Mouse (Mus musculus) adipocyte (in vitro differentiated cells): ENCODE measurements around the gene Banf2.

ENCODE experiments used
- DNase-seq: peaks from one replicate; pipeline ENCODE4 v3.0.0-alpha.2; 2016; ENCODE audit warnings: low spot score

Gene Banf2

GRCm38 (mm10) chr2:144025361-144025760 is 7.5 kb upstream of the Banf2 start:
- DNase-seq = no peak

DNA sequence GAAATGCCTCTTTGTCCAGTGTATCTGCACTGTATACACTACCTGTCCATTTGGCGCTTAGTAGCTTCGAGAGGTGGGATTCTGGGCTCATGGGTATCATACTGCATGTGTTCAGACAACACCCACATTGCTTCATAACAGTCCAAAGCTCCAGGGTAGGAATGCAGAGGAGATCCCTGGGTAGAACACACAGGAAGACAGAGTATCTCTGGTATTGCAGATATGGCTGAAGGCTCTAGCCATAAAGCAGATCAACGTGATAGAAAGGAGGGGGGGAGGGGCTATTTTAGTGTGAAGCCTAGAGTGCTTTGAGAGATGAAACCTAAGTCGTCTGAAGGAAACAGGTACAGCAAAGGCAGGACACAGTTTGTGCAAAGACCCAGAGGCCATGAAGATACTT is 6.4 kb upstream of the Banf2 start:
- no peak for DNase-seq

DNA sequence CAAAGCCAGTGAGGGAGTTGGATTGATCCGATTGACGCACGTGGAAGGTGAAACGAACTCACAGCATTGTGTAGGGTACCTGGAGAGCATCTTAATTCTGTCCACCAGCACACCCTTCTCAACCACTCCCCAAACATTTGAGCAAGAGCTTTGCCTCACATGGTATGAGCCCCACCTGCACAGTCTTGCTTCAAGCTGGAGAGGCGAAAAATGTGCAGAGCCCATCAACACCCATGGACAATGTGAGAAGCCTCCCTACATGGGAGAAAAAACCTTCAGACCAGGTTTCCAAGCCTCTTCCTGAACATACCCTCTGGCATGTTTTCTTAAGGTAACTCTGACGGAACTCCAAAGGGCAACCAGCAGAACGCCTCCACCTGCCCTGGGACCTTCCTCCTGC is 2.1 kb upstream of the Banf2 start:
- no peak for DNase-seq

- DNase-seq = peak; percentile 90
Measured at GRCm38 (mm10) chr2:144044726-144045125, 11.9 kb downstream of the Banf2 start.

DNA sequence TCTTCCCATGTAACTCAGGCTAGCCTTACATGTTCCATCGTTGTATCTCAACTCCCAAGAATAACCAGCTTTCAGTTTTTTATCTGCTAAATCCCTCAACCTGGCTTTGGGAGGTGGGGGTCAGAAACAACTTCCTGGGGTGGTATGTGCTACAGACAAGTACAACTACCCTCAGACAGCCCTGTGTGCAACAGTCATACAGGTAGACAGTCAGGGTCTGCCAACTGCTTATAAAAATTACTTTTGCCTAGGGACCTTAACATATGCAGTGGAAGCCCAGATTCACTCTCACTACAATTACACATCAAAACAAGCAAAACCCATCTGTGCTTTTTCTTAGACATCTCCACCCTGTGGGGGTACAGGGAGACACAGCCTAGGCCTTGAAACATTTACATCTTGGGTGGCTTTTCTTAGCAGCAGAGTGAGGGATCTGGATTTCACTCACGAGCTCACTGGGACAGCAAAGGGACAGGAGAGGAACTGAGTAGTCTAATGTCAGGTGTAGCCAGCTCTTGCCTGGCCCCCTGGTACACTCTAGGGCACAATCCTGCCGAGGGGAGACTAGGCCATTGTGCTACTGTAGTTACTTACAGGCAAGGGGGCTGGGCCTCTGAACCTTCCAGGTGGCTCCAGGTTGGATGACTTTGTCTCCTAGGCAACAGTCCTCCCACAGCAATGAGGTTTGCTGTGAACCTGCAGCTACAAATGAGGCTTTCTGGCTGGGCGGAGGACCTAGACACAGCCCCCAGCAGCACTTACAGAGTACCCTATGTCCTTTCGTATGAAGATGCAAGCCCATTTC is 13.1 kb downstream of the Banf2 start:
- no peak for DNase-seq

GRCm38 (mm10) chr2:144046916-144047315 is 14.1 kb downstream of the Banf2 start:
- no peak for DNase-seq

DNA sequence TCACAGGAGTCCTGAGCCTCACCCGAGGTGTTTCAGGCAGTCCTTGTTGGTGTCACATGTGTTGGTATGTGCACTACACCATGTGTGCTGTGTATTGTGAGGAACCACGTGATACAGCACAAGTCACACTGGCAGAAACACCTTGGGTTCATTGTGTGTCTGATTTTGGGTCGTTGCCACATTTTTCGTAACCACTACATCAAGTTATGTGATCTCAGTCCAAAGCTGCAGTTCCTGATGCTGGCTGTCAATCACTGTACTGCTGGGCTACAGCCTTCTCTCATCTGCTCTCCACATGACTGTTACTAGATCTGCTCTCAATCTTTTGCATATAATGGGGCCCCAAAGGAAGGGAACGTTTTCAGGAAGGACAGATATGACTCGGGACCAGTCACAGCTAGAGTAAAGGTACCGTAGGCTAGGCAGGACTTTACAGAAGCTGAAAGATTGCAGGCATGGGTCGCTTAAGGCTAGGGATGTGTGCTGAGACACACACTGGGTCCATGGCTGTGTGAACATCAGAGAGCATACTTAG is 17.4 kb downstream of the Banf2 start:
- DNase-seq = peak; percentile 26

- no peak for DNase-seq
Measured at GRCm38 (mm10) chr2:144050861-144051260, 18.0 kb downstream of the Banf2 start.

DNA sequence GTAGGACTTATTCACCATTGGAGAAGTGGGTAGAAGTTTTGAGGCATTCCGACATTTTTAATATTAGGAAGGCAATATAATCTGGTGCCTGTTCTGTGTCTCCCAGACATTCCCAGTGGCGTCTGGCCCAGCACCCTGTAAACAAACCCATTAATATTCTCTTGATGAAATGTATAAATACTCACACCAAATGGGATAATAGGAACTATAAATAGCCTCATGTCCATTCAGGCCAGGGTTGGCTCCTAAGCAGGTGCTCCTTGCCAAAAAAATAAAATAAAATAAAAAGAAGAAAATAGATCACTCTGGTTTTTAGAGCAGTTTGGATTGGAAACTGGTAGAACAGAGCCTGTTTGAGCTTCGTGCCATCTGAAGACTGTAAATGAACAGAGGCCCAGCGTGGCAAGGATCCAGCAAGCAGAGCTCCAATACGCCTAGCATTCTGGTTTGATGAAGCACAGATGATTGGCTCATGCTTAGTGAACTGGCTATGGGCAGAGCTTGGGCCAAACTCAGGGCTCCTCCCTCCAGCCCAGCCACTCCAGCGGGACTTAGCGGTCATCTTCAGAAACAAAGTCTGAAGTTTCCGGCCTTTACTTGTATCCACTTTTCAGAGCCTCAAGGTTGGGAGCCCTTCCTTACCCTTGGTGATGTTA is 19.7 kb downstream of the Banf2 start:
- DNase-seq = peak; percentile 64

GRCm38 (mm10) chr2:144057735-144058134 is 24.9 kb downstream of the Banf2 start:
- DNase-seq = no peak

- DNase-seq = no peak
Measured at GRCm38 (mm10) chr2:144061701-144062100, 28.8 kb downstream of the Banf2 start.

- no peak for DNase-seq
Measured at GRCm38 (mm10) chr2:144065499-144065898, 32.6 kb downstream of the Banf2 start.

DNA sequence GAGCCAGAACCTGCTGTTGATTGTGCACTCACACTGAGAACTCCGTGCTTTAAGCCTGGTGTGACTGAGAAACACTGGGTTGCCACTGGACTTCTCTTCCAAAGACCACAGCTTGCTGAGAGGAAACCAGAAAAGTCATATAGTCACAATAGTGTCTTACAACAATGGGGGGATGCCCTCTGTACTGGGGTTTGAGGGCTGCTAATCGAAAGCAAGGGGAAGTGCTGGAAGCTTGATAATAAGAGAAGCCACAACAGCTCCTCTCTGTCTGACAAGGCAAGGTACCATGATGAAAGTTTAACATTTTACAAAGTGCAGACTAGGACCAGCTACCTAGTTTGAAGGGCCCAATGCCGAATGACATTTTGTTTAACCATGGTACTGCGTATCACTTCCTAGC is 36.8 kb downstream of the Banf2 start:
- DNase-seq = no peak

GRCm38 (mm10) chr2:144070479-144070878 is 37.6 kb downstream of the Banf2 start:
- no peak for DNase-seq

- DNase-seq = no peak
Measured at GRCm38 (mm10) chr2:144072642-144073041, 39.8 kb downstream of the Banf2 start.

GRCm38 (mm10) chr2:144074059-144074458 is 41.2 kb downstream of the Banf2 start:
- no peak for DNase-seq

DNA sequence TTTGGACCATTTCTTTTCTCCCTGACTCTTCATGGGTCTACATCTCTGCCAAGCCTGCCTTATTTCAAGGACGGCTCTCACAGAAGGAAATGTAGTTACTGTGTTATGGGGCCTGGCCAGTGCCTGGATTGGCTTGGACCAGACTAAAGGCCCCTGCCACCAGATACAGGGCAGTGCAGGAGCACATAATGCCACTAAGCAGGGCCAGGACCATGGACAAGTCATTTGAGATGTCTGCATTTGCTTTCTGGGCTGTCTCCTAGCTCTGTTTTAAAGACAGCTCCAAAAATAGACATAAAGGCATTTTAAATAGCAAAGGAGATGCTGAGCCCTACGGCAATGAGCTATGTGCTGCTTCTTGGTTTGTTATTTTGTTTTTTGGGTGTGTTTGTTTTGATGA is 43.8 kb downstream of the Banf2 start:
- peak; percentile 35 for DNase-seq

GRCm38 (mm10) chr2:144078897-144079296 is 46.0 kb downstream of the Banf2 start:
- no peak for DNase-seq

DNA sequence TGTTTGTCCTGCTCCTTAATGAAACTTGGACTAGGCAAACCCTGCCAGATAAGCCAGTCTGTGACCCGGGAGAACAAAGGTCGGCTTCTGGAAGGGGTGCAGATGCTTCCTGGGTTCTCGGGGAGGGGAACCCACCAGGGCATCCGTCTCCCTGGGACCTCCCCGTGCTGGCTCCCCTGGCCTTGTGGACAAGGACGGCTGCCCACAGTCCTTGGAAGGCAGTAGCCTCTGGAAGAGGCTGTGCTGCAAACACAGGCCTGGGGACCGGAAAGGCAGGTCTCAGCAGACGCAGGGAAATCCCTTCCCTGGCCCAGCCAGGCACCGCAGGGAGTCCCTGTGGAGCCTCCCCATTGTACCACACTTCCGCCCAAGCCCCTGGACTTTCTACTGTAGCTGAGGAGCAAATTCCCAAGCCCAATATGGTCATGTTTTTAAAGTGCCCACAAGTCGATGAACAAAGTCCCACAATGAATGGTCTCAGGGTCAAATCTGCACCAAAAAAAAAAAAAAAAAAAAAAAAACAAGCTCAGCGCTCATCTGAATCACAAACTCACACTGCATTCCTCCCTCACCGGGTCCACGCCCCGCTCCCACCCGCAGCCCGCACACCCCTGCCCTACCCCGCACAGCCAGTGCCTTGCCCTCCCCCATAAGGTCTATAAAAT is 53.5 kb downstream of the Banf2 start:
- no peak for DNase-seq

GRCm38 (mm10) chr2:144087899-144088584 is 55.2 kb downstream of the Banf2 start:
- no peak for DNase-seq

GRCm38 (mm10) chr2:144092767-144093166 is 59.9 kb downstream of the Banf2 start:
- no peak for DNase-seq

DNA sequence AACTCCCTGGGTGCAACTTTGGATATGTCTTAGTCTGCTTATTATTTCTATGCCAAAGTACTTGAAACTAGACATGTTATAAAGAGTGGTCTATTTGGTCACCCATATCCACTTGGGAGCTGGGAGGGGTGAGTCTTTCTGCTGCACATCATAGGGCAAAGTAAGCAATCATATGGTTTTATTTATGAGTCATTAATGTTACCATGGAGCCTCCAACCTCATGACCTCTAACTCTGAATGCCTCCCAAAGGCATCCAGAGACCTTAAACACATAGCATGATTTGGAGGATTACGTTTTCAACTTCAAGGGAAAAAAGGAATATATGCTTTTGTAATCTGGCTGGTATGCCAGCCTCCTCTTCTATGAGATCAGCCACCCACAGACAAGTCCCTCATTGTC is 61.9 kb downstream of the Banf2 start:
- no peak for DNase-seq
